Mouse (Mus musculus) hindbrain, embryonic 15.5 days (tissue): ENCODE results near the gene Yy1. TPM values are rescaled to one million over a fixed set of nuclear protein-coding genes. Genes with fewer than 3 reads are reported as not detected.
A peak's percentile ranks its signal among the peaks of the same experiment; 100 is the strongest.

Experiments
- ATAC-seq: fragments of 200-750 bp; cut with Nextera tagmentation; 2 replicates; pipeline ENCODE4 v1.8.0; 2017; ENCODE audit warnings: low read depth, moderate number of reproducible peaks, moderate TSS enrichment; ENCODE audit not compliant: low FRiP score
- H3K27ac ChIP-seq: fragments of 300-500 bp; sonication (generic); replicated peaks from 2 replicates; pipeline ENCODE4 v1.5.1; 2015; ENCODE audit warnings: mild to moderate bottlenecking, inconsistent platforms
- H3K27me3 ChIP-seq: fragments of 300-500 bp; sonication (generic); 2 replicates; pipeline ENCODE4 v1.6.1; 2015; ENCODE audit warnings: control low read depth, inconsistent platforms
- H3K36me3 ChIP-seq: fragments of 300-500 bp; sonication (generic); 2 replicates; pipeline ENCODE4 v1.6.1; 2015; ENCODE audit warnings: control low read depth, inconsistent platforms
- H3K4me1 ChIP-seq: fragments of 300-500 bp; sonication (generic); replicated peaks from 2 replicates; pipeline ENCODE4 v1.6.1; 2015; ENCODE audit warnings: control low read depth, inconsistent platforms
- H3K4me2 ChIP-seq: fragments of 300-500 bp; sonication (generic); 2 replicates; pipeline ENCODE4 v1.6.1; 2015; ENCODE audit warnings: moderate library complexity, mild to moderate bottlenecking, inconsistent platforms
- H3K4me3 ChIP-seq: fragments of 300-500 bp; sonication (generic); 2 replicates; pipeline ENCODE4 v1.5.1; 2015; ENCODE audit warnings: mild to moderate bottlenecking, inconsistent platforms
- H3K9ac ChIP-seq: fragments of 300-500 bp; sonication (generic); 2 replicates; pipeline ENCODE4 v1.6.1; 2015; ENCODE audit warnings: inconsistent platforms
- H3K9me3 ChIP-seq: fragments of 300-500 bp; sonication (generic); 2 replicates; pipeline ENCODE4 v1.6.1; 2016; ENCODE audit warnings: control low read depth, inconsistent platforms
- WGBS: fragments of 180-500 bp; shearing (Covaris S2); methylation state at CpG from one replicate; pipeline ENCODE4 v1.1.7; 2015; 5-methylcytosine and 5-hydroxymethylcytosine counted together
- polyA plus RNA-seq: library from polyadenylated mRNA; unstranded; fragments of >200 nt; fragmentation: Nextera tagmentation; extraction: Ambion mirVana; gene quantifications from 2 replicates; pipeline ENCODE4 v1.2.1, GENCODE M21; 2015

The Yy1 gene
- polyA plus RNA-seq, 1 experiment from 2014 or later = 15.1 TPM

DNA sequence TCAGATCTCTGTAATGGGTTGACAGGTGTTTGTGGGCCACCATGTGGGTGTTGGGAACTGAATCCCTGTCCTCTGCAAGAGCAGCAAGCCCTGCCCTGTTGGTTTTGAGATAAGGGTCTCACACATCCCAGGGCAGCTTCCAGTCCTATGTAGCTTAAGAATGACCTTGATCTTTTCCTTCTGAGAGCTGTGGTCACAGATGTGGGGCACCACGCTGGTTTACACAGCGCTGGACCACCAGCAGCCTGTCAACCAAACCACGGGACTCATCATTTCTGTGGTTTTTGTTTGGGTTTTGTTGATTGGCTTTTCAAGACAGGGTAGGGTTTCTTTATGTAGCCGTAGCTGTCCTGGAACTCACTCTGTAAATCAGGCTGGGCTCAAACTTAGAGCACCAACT, 7.6 kb upstream of the Yy1 start:
- H3K27ac ChIP-seq = no peak overlapping the region
- peaks cover 6% of the 10 kb centered on the region; the same call in 1 of the 2 replicates for H3K4me1 ChIP-seq
- no peak overlapping the region for H3K4me3 ChIP-seq
- no peak overlapping the region for H3K9ac ChIP-seq
- 92% methylated on average over 4 of the region's 4 CpGs for WGBS
- no peak for ATAC-seq
- no peak overlapping the region for H3K4me2 ChIP-seq
- H3K36me3 ChIP-seq = no peaks in the 10 kb centered on the region
- no peaks in the 10 kb centered on the region for H3K27me3 ChIP-seq
- no peaks in the 10 kb centered on the region for H3K9me3 ChIP-seq

DNA sequence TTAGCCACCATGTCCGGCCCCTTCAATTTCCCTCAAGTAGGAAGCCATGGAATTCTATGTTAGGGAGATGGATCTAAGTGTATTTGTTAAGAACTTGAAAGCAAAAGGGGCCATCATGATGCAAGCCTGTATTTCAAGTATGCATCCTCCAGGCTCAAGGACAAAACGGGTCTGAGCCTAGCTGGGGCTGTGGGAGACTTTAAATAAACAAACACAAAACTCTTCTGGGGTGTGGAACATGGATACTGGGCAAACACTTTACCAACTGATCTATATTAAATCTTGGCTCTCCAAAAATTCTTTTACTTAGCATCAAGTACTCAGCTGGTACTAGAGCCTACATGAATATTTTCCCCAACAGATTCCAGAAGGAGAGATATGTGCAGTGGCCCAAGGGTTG, 5.4 kb upstream of the Yy1 start:
- Histone ChIP-seq H3K4me1 (peaks cover 22% of the 10 kb centered on the region), H3K27ac (no peak overlapping the region), H3K9ac (no peak overlapping the region), H3K9me3 (no peaks in the 10 kb centered on the region), H3K4me3 (no peak overlapping the region), H3K4me2 (no peak overlapping the region), H3K36me3 (no peaks in the 10 kb centered on the region), H3K27me3 (no peaks in the 10 kb centered on the region)
- ATAC-seq = no peak
- 91% methylated on average over 2 of the region's 2 CpGs for WGBS

DNA sequence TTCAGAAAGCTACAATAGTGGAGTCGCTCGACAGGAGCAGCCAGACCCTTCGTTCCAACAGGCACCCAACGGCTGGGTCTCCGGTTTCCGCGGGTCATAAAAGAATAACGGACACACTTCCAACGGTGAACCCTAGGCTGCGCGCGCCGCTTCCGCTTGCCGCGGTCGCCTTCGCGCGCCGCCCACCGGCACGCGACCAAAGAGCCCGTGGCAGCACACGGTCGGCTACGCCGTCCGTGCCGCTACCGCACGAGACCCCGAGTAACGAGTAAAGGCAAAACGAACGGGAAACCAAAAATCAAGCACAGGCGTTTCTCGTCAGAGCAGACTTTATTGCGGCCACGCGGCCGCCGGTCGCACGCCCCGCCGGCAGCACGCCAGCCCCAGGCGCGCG, 624 bp upstream of the Yy1 start:
- Histone ChIP-seq H3K9me3 (no peaks in the 10 kb centered on the region), H3K27ac (peak overlapping the region; percentile 99), H3K4me3 (peak overlapping the region; percentile 86), H3K4me2 (peak overlapping the region; percentile 65), H3K4me1 (peaks cover 46% of the 10 kb centered on the region), H3K36me3 (no peaks in the 10 kb centered on the region), H3K27me3 (no peaks in the 10 kb centered on the region), H3K9ac (peak overlapping the region; percentile 72)
- ATAC-seq = peak; percentile 37
- WGBS = under 1% methylated on average over 52 of the region's 52 CpGs

DNA sequence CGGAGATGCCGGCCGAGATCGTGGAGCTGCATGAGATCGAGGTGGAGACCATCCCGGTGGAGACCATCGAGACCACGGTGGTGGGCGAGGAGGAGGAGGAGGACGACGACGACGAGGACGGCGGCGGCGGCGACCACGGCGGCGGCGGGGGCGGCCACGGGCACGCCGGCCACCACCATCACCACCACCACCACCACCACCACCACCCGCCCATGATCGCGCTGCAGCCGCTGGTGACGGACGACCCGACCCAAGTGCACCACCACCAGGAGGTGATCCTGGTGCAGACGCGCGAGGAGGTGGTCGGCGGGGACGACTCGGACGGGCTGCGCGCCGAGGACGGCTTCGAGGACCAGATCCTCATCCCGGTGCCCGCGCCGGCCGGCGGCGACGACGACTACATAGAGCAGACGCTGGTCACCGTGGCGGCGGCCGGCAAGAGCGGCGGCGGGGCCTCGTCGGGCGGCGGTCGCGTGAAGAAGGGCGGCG, 724 bp downstream of the Yy1 start:
- Histone ChIP-seq H3K4me1 (peaks cover 54% of the 10 kb centered on the region), H3K4me2 (peak overlapping the region; percentile 65), H3K9ac (peak overlapping the region; percentile 81), H3K27ac (peak overlapping the region; percentile 99), H3K9me3 (no peaks in the 10 kb centered on the region), H3K4me3 (peak overlapping the region; percentile 86), H3K27me3 (no peaks in the 10 kb centered on the region), H3K36me3 (no peaks in the 10 kb centered on the region)
- no peak; the same call in 1 of the 2 replicates for ATAC-seq
- under 1% methylated on average over 64 of the region's 71 CpGs for WGBS

DNA sequence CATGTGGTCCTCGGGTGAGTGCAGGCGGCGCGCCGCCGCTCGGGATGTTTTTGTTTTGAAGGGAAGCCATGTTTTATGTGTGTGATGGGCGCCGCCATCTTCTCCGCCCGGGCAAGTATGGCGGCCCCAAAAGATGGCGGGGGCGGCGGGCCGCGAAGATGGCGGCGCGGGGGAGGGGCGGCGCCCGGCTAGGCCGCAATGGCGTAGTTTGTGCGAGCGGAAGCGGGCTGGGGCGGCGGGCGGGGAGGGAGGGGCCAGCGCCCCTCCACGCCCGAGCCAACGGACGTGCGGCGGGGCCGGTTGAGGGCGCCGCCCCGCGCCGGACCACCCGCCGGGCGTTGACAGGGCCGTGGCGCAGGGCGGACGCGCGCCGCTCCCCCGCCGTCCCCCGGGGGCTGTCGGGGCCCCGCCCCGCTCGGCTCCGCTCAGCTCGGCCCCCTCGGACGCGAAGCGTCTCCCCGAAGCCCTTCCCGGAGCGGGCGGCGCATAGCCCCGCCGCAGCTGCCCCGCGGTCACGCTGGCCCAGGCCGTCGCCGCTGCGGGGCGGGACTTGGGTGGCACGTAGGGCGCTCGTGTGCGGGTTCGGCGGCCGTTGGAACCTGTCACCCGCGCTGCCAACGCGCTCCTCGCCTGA, 1.4 kb downstream of the Yy1 start:
- H3K27ac ChIP-seq = peak overlapping the region; percentile 99
- WGBS = under 1% methylated on average over 70 of the region's 94 CpGs
- no peaks in the 10 kb centered on the region for H3K36me3 ChIP-seq
- H3K9ac ChIP-seq = peak overlapping the region; percentile 81
- H3K4me3 ChIP-seq = peak overlapping the region; percentile 86
- H3K9me3 ChIP-seq = no peaks in the 10 kb centered on the region
- H3K4me1 ChIP-seq = peaks cover 56% of the 10 kb centered on the region
- H3K4me2 ChIP-seq = peak overlapping the region; percentile 76
- ATAC-seq = peak; percentile 68
- no peaks in the 10 kb centered on the region for H3K27me3 ChIP-seq

DNA sequence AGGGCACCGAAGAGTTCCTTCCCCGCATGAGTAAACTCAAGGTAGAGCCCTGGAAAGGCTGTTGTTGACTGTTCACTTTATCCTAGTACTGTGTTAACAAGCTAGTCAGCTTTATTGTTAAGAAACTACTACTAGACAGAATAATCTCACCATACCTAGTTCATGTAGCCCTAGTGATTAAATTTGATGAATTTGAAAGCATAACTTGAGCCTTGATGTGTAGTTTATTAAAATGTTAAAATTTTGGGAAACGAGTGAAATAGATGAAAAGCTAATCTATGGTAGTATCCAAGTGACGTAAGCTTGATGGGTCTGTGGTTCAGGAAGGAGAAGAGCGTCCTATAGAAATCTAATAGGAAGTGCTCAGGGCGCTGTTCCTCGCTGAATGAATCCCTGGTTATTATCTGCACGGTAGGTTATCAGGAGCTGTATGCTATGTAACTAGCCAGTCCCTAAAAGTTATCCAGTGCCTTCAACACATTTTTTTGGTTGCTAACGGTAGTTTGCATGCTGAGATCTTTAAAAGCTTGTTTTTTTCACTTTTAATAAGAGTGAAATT, 2.3 kb downstream of the Yy1 start:
- Histone ChIP-seq H3K4me2 (peak overlapping the region; percentile 76), H3K4me1 (peaks cover 57% of the 10 kb centered on the region), H3K27me3 (no peaks in the 10 kb centered on the region), H3K27ac (peak overlapping the region; percentile 99), H3K9me3 (no peaks in the 10 kb centered on the region), H3K9ac (peak overlapping the region; percentile 81), H3K36me3 (no peaks in the 10 kb centered on the region), H3K4me3 (peak overlapping the region; percentile 86)
- no peak for ATAC-seq
- WGBS = 12% methylated on average over 9 of the region's 9 CpGs

DNA sequence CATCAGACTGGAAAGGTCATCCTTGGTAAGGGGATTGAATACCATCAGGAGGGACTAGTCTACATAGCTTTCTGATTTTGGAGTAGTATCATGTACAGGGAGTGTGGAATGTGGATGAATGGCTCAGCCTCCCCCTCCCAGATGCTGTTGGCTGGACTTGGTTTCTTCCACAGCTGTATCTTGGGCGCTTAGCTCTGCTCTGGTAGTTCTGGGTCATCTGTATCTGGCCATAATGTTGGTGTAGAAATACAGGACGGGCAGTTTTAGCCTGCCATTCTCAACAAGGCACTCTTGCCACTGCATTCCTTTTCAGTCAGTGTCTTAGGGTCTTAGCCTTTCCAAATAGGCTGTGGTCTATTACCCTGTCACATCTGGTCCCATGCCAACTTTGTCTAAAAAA, 8.8 kb downstream of the Yy1 start:
- ATAC-seq = 0 out of 2 replicates have a peak, but pooled peaks have one; percentile 33
- H3K9me3 ChIP-seq = no peaks in the 10 kb centered on the region
- H3K27me3 ChIP-seq = no peaks in the 10 kb centered on the region
- no peak overlapping the region for H3K4me2 ChIP-seq
- no peaks in the 10 kb centered on the region; the same call in 1 of the 2 replicates for H3K36me3 ChIP-seq
- no peak overlapping the region for H3K9ac ChIP-seq
- 79% methylated on average over 2 of the region's 2 CpGs for WGBS
- H3K4me1 ChIP-seq = peaks cover 40% of the 10 kb centered on the region
- no peak overlapping the region for H3K27ac ChIP-seq
- no peak overlapping the region for H3K4me3 ChIP-seq

DNA sequence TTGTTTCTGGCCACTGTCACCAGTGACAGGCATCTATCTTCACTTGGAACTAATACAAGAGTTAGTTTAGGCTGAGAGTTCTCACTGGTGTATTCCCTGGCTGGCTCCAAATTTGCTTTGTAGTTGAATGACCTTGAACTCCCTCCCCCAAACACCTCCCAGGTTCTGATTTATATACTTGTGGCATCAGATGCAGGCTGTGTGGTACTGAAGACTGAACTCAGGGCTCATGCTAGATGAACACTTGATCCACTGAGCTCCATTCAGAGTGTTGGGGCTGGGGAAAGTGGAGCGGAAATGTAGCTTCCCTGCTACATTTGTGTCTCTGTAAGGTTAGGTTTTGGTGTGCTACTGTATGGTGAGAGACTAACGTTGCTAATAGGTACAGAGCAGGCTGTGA, 11.6 kb downstream of the Yy1 start:
- H3K4me3 ChIP-seq = no peak overlapping the region
- H3K9me3 ChIP-seq = no peaks in the 10 kb centered on the region
- peaks cover 22% of the 10 kb centered on the region for H3K4me1 ChIP-seq
- no peak overlapping the region for H3K9ac ChIP-seq
- no peaks in the 10 kb centered on the region; the same call in 1 of the 2 replicates for H3K36me3 ChIP-seq
- WGBS = 87% methylated on average over 2 of the region's 2 CpGs
- H3K4me2 ChIP-seq = no peak overlapping the region
- no peaks in the 10 kb centered on the region for H3K27me3 ChIP-seq
- no peak for ATAC-seq
- no peak overlapping the region for H3K27ac ChIP-seq

DNA sequence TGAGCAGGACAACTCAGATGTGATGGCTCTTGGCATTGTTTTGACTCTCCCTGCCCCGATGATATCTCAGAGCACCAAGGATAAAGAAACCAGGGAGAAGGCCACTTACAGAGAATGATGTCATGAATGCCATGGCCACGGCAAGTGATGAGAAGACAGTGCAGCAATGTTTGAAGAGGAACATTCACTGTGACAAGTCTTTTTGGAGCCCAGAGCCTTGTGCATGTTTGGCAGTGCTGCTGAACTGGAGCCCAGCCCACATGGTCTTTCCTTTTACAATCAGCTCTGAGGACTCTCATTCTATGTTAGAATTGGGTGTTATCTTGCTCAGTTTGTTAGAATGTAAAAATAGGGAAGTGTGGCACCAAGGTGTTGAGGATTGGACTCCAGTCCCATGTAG, 15.7 kb downstream of the Yy1 start:
- Histone ChIP-seq H3K4me2 (no peak overlapping the region), H3K4me1 (0 out of 2 replicates have a peak, but pooled peaks cover 8% of the 10 kb centered on the region), H3K27me3 (no peaks in the 10 kb centered on the region), H3K36me3 (no peaks in the 10 kb centered on the region; the same call in 1 of the 2 replicates), H3K4me3 (no peak overlapping the region), H3K27ac (no peak overlapping the region), H3K9me3 (no peaks in the 10 kb centered on the region), H3K9ac (no peak overlapping the region)
- 77% methylated on average over 2 of the region's 2 CpGs for WGBS
- no peak for ATAC-seq

DNA sequence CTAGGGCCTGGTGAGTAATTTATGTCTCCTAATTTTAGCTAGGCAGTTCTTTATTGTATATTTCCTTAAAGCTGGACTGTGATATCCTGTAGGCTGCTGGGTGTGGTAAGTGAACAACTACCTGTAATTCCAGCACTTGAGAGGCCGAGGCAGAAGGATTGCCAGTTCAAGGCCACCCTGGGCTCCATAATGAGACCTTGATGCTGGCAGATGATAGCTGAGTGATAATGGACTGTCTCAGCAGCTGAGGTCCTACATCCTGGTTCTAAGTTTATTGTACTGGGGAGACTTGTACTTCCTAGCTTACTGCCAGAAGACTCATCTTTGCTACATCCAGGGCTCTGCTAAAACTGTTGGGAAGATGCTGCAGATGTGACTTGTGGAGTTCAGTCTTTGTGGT, 17.0 kb downstream of the Yy1 start:
- H3K9me3 ChIP-seq = no peaks in the 10 kb centered on the region
- H3K9ac ChIP-seq = no peak overlapping the region
- H3K4me1 ChIP-seq = 0 out of 2 replicates have a peak, but pooled peaks cover 6% of the 10 kb centered on the region
- no peaks in the 10 kb centered on the region; the same call in 1 of the 2 replicates for H3K36me3 ChIP-seq
- no peak overlapping the region for H3K27ac ChIP-seq
- H3K4me2 ChIP-seq = no peak overlapping the region
- H3K27me3 ChIP-seq = no peaks in the 10 kb centered on the region
- ATAC-seq = no peak
- no peak overlapping the region for H3K4me3 ChIP-seq
- WGBS = 91% methylated on average over 1 of the region's 1 CpGs

DNA sequence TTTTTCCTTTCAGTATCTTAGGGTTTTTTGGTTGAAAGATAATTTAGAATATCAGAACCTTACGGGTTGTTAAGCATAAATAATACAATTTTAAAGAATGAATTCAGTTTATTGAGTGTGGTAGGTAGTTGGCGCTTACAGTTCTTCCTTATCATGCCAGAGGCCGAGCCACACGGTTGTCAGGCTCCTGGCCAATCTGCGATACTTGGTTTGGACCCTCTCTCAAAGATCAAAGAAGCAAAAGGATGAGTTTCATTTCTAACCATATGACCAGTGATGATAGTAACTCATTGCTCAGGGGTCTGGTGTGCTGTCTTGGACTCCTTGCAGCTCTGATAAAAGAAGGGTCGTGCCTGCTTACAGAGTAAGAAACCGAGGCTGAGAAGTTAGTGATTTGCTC, 17.5 kb downstream of the Yy1 start:
- Histone ChIP-seq H3K27ac (no peak overlapping the region), H3K4me1 (0 out of 2 replicates have a peak, but pooled peaks cover 6% of the 10 kb centered on the region), H3K9ac (no peak overlapping the region), H3K27me3 (no peaks in the 10 kb centered on the region), H3K9me3 (no peaks in the 10 kb centered on the region), H3K4me3 (no peak overlapping the region), H3K4me2 (no peak overlapping the region), H3K36me3 (peaks cover 3% of the 10 kb centered on the region)
- ATAC-seq = no peak
- WGBS = 93% methylated on average over 7 of the region's 7 CpGs

DNA sequence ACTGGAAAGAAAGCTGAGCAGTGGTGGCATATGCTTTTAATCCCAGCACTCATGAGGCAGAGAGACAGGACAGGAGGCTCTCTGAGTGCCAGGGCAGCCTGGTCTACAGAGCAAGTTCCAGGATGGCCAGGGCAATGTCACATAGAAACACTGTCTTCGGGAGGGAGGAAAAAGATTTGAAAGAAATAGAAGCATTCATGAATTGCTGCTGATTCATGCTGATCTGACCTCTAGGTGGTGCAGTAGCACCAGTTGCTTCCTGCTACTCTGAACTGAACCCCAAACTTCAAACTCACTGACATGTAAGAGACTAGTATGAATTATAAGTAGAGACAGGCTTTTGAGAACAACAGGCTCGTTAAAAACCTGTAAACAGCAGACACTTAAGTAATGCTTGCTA, 18.4 kb downstream of the Yy1 start:
- no peak for ATAC-seq
- 0 out of 2 replicates have a peak, but pooled peaks cover 6% of the 10 kb centered on the region for H3K4me1 ChIP-seq
- WGBS = 55% methylated on average over 2 of the region's 2 CpGs

More for the DNA sequence above, 18.4 kb downstream of the Yy1 start:
- Histone ChIP-seq H3K9me3 (no peaks in the 10 kb centered on the region), H3K4me2 (no peak overlapping the region), H3K36me3 (peaks cover 6% of the 10 kb centered on the region), H3K4me3 (no peak overlapping the region), H3K27ac (no peak overlapping the region), H3K9ac (no peak overlapping the region), H3K27me3 (no peaks in the 10 kb centered on the region)
